Mouse (Mus musculus) MEL (cell line): Measurements from ENCODE around the gene Cflar.

Experiments
- CTCF ChIP-seq, 3 experiments: IDR thresholded peaks in 2 of 3; conservative IDR thresholded peaks in 1 of 3; 2 replicates each; pipeline ENCODE4 v1.5.1; 2011 to 2012; ENCODE audit warnings: low read length in 3 of 3, low read depth in 2 of 3, mild to moderate bottlenecking in 2 of 3, improper control_type of control experiment in 1 of 3, inconsistent platforms in 1 of 3, mixed read lengths in 1 of 3, moderate library complexity in 1 of 3; ENCODE audit not compliant: control insufficient read depth in 1 of 3, insufficient read depth in 1 of 3, poor library complexity in 1 of 3, severe bottlenecking in 1 of 3
- GATA1 ChIP-seq: IDR thresholded peaks from 2 replicates; pipeline ENCODE4 v1.6.1; 2011; ENCODE audit warnings: low read depth, low read length, improper control_type of control experiment
- JUND ChIP-seq: IDR thresholded peaks from 2 replicates; pipeline ENCODE4 v1.6.1; 2011; ENCODE audit warnings: low read depth, mild to moderate bottlenecking, improper control_type of control experiment, low read length
- POLR2A ChIP-seq, 2 experiments: IDR thresholded peaks; 2 replicates each; pipeline ENCODE4 v1.6.1; 2011 to 2012; ENCODE audit warnings: low read length in 2 of 2, mild to moderate bottlenecking in 2 of 2, control low read depth in 1 of 2, improper control_type of control experiment in 1 of 2, low read depth in 1 of 2, moderate library complexity in 1 of 2; ENCODE audit not compliant: control insufficient read depth in 1 of 2, insufficient read depth in 1 of 2, poor library complexity in 1 of 2
- RCOR1 ChIP-seq: IDR thresholded peaks from 2 replicates; pipeline ENCODE4 v1.6.1; 2012; ENCODE audit warnings: low read depth, mild to moderate bottlenecking, inconsistent platforms, low read length, improper control_type of control experiment
- TAL1 ChIP-seq: IDR thresholded peaks from 2 replicates; pipeline ENCODE4 v1.6.1; 2012; ENCODE audit warnings: mild to moderate bottlenecking, inconsistent platforms, low read length, moderate library complexity, mixed read lengths
- TCF12 ChIP-seq: IDR thresholded peaks from 2 replicates; pipeline ENCODE4 v1.6.1; 2014; ENCODE audit warnings: low read depth, mild to moderate bottlenecking, inconsistent platforms, low read length, improper control_type of control experiment, moderate library complexity

DNA sequence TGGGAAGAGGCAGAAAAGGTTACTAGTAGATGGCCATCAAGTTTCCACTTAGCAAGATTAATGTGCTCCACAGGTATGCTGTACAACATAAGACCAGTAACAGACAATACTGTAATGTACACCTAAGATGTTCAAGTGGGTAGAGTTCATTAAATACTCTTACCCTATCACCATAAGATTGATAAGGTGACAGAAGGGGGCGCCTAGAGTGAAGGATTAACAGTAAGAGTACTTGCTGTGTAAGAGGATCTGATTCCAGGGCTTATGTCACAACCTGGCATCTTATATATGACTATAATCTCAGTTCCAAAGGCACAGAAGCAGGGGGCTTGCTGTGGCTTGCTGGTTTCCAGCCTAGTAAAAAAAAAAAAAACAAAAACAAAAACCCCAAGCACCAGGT is 66.9 kb downstream of the Cflar start:
- TF ChIP-seq TAL1 (no peak), POLR2A (IDR thresholded peaks at IDR 0.05; ENCODE audit: control insufficient read depth in 1 of 2, insufficient read depth in 1 of 2, low read depth in 1 of 2, low read length in 2 of 2, poor library complexity in 1 of 2) (no peak), CTCF (IDR thresholded peaks at IDR 0.05 in 2 of 3, conservative IDR thresholded peaks at IDR 0.05 in 1 of 3; ENCODE audit: control insufficient read depth in 1 of 3, insufficient read depth in 1 of 3, low read depth in 2 of 3, low read length in 3 of 3, poor library complexity in 1 of 3, severe bottlenecking in 1 of 3) (peak in 1 of 3 experiments; percentile 35; a peak in 2 of 6 replicates), JUND (no peak), RCOR1 (no peak), TCF12 (no peak), GATA1 (no peak)
